Mouse (Mus musculus) frontal cortex, postnatal 10 days (tissue): Measurements from ENCODE around the gene Tcta.
"Not testable (repeated sequence)": the region's sequence is repeated elsewhere in the genome, so short reads cannot be mapped to it uniquely, and the experiment has no call there.

Experiments used
- DNase-seq, 2 experiments: peaks; one replicate each; pipeline ENCODE4 v3.0.0; 2022; ENCODE audit warnings: low spot score in 2 of 2, mixed read lengths in 1 of 2

Gene Tcta

DNA sequence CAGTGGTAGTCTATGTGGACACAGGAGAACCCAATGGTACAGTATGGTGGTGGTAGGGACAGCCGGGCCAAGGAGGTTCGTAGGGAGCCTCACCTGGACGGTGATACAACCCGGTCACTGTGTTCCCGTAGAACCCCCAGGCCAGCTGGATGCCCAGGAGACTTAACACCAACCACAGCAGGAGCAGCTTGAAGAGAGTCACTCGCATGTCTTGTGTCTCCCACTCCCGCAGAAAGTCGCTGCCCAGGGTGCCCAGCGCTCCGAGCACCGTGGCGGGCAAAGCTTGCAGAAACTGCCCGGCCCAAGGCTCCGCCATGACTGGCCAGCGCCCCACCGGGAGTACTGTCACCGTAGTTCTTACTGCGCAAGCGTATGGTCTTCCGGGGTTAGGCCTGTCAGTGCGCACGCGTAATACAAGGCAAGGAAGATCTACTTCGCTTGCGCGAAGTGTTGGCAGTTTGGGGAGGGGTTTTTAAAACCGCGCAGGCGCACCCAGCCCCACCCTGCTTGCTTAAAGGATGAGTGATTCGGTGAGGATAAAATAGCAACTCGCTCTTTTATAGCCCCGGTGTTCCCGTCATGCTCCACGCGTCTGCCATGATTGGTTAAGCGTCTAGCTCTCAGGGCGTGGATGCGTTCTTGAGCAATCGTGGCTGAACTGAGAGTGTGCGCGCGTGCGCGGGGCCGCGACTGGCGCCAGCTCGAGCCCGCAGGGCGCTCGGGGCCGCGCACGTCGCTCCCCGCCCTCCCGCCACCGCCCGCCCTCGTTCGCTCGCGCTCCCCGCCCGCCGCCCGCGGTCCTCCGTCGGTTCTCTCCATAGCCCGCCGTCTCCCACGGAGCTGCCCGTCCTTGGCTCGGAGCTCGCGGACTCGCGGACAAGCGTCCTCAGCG, at the start of gene Tcta, which contains the start of gene Rhoa:
Gene Tcta, minus strand, starts transcription at position 532 of the 892 bp plus-strand sequence.
Gene Rhoa, plus strand, starts transcription at position 501 of the 892 bp plus-strand sequence.
- DNase-seq = peak; percentile 98 to 100

DNA sequence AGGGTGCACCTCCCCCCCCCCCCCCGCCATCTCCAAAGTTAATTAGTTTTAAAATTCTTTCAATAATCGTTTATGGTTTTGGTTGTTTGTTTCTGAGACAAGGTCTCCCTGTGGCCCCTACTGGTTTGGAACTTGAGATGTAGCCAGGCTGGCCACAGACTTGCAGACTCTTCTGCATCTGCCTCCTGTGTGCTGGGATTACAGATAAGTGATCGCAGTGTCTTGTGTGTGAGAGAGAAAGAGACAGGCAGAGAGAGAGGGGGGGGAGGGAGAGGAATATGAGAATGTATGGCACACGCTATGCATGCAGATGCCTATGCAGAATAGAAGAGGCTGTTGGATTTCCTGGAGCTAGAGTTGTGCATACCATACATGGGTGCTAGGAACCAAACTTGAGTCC, 43.8 kb upstream of the Tcta start:
- no peak for DNase-seq

DNA sequence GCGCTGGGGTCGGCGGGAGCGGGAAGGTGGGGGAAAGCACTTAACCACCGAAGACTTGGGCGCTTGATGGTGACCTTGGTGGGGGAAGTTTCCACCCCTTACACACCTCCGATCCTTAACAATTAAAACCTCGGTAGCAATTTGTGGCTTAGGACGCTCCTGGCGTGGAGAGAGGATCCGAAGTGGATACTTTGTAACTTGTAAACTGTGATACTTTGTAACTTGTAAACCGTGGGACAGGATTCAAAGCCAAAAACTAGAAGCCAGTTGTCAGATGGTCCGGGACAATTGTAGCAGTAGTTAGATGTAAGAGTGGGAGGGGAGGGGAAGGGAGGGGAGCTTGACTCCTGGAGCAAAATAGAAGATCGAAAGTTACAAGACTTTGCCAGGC, 42.3 kb upstream of the Tcta start:
- no peak for DNase-seq

DNA sequence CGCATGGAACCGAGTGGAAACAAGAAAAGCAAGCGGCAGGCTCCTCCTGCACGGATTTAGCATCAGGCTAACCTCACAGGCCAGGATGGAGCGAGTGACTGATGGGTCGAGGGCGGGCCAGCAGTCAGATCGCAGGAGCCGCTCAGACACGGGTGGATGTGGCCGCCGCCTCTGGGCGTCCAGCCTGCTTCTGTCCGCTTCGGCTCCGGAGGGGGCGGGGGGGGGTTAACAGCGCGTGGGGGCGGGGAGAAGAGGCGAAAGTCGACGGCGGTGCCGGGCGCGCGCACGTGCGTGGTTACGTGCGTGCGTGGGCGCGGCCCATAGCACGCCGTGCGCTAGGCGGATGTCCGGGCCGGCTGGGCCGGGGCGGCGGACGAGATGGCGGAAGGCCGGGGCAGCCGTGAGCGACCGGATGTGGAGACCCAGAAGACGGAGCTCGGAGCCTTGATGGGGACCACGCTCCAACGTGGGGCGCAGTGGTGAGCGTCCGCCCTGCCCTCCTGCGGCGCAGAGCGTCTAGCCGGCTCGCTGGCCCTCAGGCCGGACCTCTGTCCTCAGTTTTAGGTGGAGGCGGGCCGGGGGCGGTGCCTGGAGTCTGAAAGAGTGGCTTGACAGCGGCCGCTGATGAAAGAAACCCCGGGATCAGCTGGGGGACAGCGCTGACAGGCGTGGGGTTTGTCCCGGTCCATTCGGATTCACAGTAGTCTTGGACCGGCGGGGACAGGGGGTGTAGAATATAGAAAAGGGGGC, 41.8 kb upstream of the Tcta start, which contains the start of gene Usp4:
Gene Usp4, plus strand, starts transcription at position 314 of the 750 bp plus-strand sequence.
- DNase-seq = peak; percentile 79 to 83

DNA sequence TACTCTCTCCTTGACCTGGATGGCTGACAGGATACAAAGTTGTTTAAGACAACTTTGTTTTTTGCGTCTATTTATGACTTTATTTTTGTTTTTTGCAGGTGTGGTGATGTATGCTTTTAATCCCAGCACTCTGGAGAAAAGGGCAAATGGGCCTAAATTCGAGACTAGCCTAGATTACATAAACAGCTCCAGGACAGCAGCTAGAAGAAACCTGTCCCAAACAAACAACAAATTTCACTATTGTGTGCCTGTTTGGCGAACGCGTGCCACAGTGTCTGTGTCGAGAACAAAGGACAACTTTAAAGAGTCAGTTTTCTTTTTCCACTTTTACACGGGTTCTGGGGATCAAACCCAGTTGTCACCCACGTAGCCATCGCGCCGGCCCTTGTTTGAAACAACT, 41.1 kb upstream of the Tcta start:
- DNase-seq = no peak

DNA sequence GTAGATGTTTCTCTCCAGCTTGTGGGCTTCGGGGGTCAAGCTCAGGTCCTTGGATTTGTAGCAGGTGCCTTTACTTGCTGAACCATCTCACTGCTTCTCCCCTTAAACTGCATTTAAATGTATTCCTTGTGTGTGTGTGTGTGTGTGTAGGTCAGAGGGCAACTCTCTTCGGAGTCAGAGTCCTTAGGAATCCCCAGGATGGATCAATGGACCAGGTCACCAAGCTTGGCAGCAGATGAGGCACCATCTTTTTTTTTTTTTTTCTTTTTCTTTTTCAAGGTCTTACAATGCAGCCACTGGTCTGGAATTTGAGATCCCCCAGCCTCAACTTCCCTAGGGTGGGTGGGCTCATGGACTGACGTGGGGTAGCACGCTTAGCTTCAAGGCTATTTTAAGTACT, 38.5 kb upstream of the Tcta start:
- DNase-seq = no peak

DNA sequence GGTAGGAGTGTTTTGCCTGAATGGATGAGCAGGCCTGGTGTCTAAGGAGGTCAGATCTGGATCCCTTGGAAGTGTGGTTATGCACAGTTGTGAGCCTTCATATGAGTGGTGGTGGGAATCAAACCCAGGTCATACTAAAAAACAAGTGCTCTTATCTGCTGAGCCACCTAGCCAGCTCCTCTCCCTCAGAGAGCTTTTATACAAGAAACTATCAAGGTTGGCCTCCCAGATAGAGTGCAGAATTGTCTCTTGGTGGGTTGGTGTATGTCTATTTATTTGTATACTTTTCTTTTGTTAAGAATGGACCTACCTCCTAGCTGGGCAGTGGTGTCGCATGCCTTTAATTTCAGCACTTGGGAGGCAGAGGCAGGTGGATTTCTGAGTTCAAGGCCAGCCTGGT, 37.9 kb upstream of the Tcta start:
- DNase-seq = no peak

DNA sequence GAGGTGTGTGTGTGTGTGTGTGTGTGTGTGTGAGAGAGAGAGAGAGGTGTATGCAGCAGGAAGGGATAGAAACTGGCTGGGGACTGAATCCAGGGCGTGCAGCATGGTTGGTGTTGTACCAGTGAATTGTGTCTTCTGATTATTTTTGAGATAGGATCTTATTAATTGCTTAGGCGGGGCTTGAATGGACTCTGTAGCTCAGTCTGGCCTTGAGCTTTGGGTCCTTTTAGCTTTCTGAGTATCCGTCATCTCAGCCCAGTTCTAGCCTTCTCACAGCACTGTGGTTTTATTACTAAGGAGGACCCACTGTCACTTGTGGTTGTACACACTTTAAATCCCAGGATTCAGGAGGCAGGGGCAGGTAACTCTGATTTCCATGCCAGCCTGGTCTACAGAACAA, 37.4 kb upstream of the Tcta start:
- no peak for DNase-seq

DNA sequence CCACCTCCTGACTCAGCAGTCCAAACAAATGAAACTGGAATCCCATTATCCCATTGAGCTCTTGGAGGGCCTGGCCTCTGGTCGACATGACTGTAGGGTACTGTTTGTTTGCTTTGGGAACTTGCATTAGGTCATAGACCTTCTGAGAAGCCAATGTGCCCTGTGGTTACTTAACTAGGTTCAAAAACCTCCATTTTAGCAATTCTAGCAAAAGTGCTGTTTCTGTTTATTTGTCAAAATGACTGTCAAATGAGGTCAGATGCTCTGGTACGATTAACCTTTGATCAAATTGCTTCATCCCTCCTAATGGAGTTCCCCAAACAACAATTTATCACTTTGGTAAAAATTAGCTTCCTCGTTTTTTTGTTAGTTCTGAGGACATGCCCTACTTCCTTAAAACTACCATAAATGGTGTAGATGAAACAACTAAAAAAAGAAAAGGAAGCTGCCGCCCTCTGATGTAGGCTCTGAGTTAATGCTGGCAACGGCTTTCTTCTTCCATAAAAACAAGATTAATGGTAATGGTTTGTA, 36.4 kb upstream of the Tcta start:
- no peak for DNase-seq

DNA sequence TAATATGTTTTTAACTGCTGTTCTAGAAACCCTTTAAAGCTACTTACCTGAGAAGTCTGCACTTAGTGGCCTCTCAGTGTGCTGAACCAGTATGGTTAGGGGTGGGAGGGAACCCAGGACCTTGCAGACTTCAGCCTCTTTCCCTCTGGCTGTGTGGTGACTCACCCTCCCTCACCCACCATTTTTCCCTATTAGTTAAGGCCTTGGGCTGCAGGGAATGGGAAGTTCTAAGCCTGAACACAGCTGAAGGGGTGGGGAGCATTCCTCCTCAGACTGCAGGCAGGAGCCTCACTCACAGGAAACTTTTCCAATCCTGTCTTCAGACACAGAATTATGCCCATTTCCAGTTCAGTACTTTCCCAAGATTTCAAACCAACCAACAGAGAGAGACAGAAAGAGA, 35.8 kb upstream of the Tcta start:
- DNase-seq = no peak

DNA sequence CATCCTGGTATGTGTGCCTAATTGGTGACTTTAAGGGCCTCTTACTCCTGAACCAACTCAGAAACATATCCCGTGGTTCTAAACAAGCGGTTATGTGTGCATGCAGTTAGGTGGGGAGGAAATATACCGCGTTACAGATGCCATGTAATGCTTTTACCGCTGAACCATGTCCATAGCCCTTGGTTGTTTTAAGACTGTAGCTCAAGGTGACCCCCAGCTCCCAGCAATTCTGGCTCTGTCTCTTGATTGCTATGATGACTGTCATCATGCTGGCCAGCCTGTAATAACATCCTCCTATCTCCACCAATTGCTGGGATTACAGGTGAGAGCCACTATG, 35.1 kb upstream of the Tcta start:
- no peak for DNase-seq

DNA sequence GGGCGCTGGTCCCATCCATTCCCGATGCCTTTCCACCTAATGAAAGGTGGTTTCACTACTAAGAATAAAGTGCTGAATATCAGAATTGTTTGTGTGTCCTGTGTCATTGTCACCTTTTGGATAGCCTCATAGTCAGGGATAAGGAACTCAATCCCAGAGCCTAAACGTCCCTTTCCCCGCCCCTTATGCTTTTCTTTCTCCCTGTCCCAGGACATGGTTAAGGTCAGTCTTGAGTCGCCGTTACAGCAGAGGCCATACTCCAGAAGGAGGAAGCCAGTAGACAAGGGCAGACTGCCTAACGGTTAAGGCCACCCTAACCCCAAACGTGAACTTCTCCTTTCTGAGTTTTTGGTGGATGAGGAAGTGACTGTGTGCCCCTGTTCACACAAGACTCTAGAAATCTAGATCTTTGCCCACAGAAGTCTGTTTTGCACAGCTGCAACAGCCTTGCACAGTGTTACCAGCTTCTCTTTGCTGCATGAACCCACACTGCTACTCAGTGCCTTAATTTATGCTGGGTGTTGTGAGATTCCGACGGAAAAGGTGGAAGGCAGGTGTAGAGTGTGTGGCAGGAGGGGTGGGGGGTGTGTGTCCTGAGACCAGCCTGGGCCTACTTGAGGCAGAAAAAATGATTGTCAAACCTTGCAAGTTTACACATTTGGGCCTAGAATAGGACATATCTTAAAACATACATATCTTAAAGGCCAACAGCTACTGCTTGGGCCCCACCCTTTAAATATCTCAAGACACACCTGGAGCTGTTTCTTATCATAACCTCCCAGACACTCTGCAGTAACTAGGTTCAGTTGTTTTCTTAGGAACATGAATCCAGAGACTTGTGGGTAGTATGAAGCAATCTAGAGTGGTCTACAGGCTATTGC, 34.5 kb upstream of the Tcta start:
- DNase-seq = no peak

DNA sequence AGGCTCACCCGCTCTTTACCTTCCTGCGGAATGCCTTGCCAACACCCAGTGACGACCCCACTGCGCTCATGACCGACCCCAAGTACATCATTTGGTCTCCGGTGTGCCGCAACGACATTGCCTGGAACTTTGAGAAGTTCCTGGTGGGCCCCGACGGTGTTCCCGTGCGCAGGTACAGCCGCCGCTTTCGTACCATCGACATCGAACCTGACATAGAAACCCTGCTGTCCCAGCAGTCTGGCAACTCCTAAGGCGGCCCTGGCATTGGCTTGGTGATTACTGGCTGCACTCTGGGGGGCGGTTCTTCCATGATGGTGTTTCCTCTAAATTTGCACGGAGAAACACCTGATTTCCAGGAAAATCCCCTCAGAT, 33.9 kb upstream of the Tcta start:
- no peak for DNase-seq

DNA sequence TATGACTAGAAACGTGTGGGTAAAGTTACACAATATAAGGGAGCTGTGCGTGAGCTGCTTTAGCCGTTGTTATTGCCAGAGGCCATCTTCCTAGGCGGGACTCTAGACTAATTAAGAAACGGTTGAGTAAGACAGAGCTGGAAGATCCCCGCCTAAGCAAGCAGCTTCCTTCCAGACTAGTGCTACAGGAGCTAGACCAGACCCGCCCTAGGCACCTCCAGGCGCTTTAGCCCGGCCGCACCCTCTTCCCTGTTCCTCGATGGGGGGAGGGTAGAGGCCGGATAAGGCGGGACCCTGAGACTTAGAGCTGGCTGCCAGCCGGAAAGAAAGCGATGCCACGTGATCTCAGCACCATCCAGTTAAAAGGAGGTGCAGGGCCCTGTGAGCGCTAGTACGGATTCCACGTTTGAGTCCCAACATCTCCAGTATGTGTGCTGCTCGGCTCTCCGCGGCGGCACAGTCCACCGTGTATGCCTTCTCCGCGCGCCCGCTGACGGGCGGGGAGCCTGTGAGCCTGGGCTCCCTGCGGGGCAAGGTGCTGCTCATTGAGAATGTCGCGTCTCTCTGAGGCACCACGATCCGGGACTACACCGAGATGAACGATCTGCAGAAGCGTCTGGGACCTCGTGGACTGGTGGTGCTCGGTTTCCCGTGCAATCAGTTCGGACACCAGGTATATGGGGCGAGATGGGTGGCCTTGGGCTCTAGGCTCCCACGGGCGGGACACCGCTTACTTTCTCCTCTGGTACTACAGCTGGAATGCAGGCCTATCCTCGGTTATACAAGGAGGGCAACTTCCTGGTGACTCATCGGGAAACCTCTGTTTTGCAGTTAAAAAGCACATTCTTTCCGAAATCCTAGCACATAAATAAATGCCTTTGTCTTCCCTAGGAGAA, 33.2 kb upstream of the Tcta start, which contains the start of gene Gpx1:
Gene Gpx1, plus strand, starts transcription at position 18 of the 896 bp plus-strand sequence.
- peak; percentile 85 to 86 for DNase-seq

DNA sequence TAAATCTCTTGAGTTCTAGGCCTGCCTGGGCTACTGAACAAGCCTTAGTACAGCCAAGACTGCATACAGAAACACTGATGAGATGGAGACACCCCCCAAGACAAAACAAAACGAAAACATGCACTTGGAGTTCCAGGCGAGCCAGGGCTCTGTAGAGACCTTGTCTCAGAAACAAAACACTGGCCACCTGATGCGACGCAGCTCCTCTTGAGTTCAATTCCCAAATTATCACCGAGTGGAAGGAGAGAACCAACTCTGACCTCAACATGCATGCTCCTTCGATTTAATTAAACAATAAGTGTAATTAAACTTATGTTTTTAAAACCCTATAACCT, 32.6 kb upstream of the Tcta start:
- DNase-seq = no peak

DNA sequence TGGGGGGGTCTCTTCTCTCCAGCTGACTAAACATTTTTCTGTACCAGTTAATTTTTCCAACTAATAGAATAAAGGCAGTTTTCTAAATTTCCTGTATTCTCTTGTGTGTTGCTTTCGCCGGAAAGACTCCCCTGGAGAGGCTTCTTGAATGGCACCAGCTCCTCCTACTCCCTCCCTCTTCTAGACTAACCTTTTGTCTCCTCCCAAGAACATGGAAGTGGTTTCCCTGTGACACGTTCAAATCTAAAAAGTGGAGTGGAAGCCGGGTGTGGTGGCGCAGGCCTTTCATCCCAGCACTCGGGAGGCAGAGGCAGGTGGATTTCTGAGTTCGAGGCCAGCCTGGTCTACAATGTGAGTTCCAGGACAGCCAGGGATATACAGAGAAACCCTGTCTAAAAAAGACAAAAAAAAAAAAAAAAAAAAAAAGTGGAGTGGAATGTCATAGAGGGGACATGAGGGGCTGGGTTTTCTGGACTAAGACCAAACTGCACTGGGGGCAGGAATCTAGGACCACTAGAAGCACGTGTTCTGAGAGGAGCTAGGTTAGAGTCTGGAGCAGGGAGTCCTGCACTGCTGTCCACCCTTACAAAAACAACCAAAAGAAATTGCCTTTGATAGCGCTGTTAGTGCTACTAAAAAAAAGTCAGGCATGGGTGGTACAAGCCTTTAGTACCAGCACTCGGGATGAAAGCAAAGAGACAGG, 32.0 kb upstream of the Tcta start:
- DNase-seq = no peak

DNA sequence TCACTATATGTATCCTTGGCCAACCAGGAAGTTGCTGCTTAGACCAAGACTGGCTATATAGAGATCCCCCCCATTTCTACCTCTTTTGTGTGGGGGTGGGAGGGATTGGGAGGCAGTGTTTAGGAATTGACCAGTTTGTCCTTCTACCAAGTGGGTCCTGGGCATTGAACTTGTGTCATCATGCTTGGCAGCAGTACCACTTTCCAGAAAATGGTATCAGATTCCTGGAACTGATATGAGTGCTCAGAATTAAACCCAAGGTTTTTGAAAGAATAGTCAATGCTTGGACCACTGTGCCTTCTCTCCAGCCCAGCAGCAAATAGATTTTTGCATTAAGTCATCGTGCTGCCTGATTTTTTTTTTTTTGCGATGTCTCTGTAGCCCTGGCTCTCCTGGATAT, 19.9 kb upstream of the Tcta start:
- no peak for DNase-seq

DNA sequence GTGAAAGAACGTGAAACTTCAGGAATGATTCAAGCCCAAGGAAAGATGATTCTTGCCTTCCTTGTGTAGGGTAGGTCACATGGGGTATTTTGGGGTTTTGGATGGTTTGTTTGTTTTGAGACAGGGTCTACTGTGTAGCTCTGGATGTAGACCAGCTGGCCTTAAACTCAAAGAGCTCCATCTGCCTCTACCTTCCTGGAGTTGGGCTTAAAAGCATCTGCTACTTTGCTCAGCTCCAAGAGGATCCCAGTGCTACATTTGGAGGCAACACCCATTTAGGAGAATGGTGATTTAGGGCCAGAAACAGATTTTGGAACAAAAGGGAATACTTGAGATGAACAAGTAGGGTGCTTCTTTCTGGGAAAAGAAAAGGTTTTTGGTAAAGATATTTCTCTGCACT, 18.8 kb upstream of the Tcta start:
- no peak for DNase-seq

DNA sequence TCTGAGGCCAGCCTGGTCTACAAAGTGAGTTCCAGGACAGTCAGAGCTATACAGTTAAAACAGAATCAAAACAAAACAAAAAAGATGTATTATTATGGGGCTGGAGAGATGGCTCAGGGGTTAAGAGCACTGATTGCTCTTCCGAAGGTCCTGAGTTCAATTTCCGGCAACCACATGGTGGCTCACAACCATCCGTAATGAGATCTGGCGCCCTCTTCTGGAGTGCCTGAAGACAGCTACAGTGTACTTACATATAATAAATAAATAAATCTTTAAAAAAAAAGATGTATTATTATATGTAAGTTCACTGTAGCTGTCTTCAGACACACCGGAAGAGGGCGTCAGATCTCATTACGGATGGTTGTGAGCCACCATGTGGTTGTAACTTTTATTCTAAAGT, 16.1 kb upstream of the Tcta start:
- DNase-seq = not testable (repeated sequence)

DNA sequence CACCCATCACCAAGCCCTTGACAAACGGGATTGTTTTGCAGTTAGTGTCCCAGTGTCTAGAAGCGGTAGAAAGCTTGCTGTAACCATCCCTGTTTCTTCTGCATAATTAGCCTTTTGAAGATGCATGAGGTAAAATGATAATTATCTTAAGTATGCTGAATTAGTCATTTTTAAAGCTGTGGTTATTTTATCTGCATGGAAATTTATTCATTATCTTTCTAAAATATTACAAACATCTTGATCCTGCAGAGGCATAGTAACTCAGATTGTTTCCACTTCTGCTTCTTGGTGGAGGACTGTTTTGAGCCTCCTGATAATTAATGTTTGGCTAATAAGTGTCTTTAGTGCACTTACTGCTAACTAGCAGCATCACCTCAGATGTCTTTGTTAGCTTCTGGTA, 12.5 kb upstream of the Tcta start:
- DNase-seq = no peak
